Mouse (Mus musculus): ENCODE results near the gene Rnf216.

DNA sequence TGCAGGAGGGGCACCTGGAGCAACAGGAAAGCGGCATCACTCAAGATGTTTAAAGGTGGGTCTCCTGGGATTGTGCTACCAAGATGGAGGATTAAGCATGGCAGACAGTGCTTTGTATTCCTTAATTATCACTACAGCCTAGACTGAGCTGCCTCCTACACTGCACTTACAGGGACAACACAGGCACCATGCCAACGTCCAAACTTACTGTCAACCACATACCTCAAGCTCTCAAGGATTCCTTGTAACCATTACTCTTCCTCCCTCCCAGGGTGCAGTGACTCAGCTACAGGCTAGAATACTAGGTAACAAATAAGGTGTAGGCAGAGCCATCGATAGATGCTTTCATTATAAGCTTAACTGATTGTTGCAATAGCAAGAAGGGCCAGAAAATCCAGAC, 44.4 kb downstream of the Rnf216 start:
- TF ChIP-seq CTCF (IDR thresholded peaks at IDR 0.05; ENCODE audit: low read depth) (no peak), EP300 (IDR thresholded peaks at IDR 0.05; ENCODE audit: low read depth) (no peak)
